Mouse (Mus musculus) liver, embryonic 15.5 days (tissue): ENCODE measurements around the gene Grhl1. TPM values are rescaled to one million over a fixed set of nuclear protein-coding genes. Genes with fewer than 3 reads are reported as not detected.
"Not testable (repeated sequence)": the region's sequence is repeated elsewhere in the genome, so short reads cannot be mapped to it uniquely, and the experiment has no call there.

ENCODE experiments used
- ATAC-seq: fragments of 200-750 bp; cut with Nextera tagmentation; 2 replicates; pipeline ENCODE4 v1.8.0; 2017; ENCODE audit warnings: moderate number of reproducible peaks, mild to moderate bottlenecking, moderate library complexity; ENCODE audit not compliant: insufficient read depth
- H3K27ac ChIP-seq: fragments of 300-500 bp; sonication (generic); replicated peaks from 2 replicates; pipeline ENCODE4 v1.5.1; 2015; ENCODE audit warnings: mild to moderate bottlenecking, inconsistent platforms
- H3K27me3 ChIP-seq: fragments of 300-500 bp; sonication (generic); 2 replicates; pipeline ENCODE4 v1.6.1; 2015; ENCODE audit warnings: mild to moderate bottlenecking, inconsistent platforms
- H3K36me3 ChIP-seq: fragments of 300-500 bp; sonication (generic); replicated peaks from 2 replicates; pipeline ENCODE4 v1.6.1; 2015; ENCODE audit warnings: moderate library complexity, mild to moderate bottlenecking, inconsistent platforms
- H3K4me1 ChIP-seq: fragments of 300-500 bp; sonication (generic); replicated peaks from 2 replicates; pipeline ENCODE4 v1.6.1; 2015; ENCODE audit warnings: inconsistent platforms
- H3K4me2 ChIP-seq: fragments of 300-500 bp; sonication (generic); 2 replicates; pipeline ENCODE4 v1.6.1; 2015; ENCODE audit warnings: moderate library complexity, mild to moderate bottlenecking, inconsistent platforms
- H3K4me3 ChIP-seq: fragments of 300-500 bp; sonication (generic); replicated peaks from 2 replicates; pipeline ENCODE4 v1.5.1; 2015; ENCODE audit warnings: mild to moderate bottlenecking, inconsistent platforms
- H3K9ac ChIP-seq: fragments of 300-500 bp; sonication (generic); 2 replicates; pipeline ENCODE4 v1.6.1; 2015; ENCODE audit warnings: moderate library complexity, mild to moderate bottlenecking, inconsistent platforms
- H3K9me3 ChIP-seq: fragments of 300-500 bp; sonication (generic); replicated peaks from 2 replicates; pipeline ENCODE4 v1.6.1; 2016; ENCODE audit warnings: inconsistent platforms
- WGBS: fragments of 180-500 bp; shearing (Covaris S2); methylation state at CpG from one replicate; pipeline ENCODE4 v1.1.7; 2015; ENCODE audit warnings: mixed read lengths; ENCODE audit not compliant: insufficient replicate concordance; 5-methylcytosine and 5-hydroxymethylcytosine counted together
- polyA plus RNA-seq: library from polyadenylated mRNA; unstranded; fragments of >200 nt; fragmentation: Nextera tagmentation; extraction: Ambion mirVana; gene quantifications from 2 replicates; pipeline ENCODE4 v1.2.1, GENCODE M21; 2015

Grhl1 gene
- polyA plus RNA-seq, 1 experiment from 2014 or later = 0.60 TPM

GRCm38 (mm10) chr12:24619436-24619835, 47.4 kb downstream of the Grhl1 start:
- Histone ChIP-seq H3K9ac (no peak overlapping the region), H3K4me3 (no peak overlapping the region), H3K27me3 (no peaks in the 10 kb centered on the region; the same call in 1 of the 2 replicates), H3K27ac (no peak overlapping the region), H3K4me1 (0 out of 2 replicates have a peak, but pooled peaks cover 4% of the 10 kb centered on the region), H3K4me2 (no peak overlapping the region), H3K9me3 (no peaks in the 10 kb centered on the region), H3K36me3 (no peaks in the 10 kb centered on the region)
- ATAC-seq = no peak
- WGBS = 56% methylated on average over 4 of the region's 4 CpGs

DNA sequence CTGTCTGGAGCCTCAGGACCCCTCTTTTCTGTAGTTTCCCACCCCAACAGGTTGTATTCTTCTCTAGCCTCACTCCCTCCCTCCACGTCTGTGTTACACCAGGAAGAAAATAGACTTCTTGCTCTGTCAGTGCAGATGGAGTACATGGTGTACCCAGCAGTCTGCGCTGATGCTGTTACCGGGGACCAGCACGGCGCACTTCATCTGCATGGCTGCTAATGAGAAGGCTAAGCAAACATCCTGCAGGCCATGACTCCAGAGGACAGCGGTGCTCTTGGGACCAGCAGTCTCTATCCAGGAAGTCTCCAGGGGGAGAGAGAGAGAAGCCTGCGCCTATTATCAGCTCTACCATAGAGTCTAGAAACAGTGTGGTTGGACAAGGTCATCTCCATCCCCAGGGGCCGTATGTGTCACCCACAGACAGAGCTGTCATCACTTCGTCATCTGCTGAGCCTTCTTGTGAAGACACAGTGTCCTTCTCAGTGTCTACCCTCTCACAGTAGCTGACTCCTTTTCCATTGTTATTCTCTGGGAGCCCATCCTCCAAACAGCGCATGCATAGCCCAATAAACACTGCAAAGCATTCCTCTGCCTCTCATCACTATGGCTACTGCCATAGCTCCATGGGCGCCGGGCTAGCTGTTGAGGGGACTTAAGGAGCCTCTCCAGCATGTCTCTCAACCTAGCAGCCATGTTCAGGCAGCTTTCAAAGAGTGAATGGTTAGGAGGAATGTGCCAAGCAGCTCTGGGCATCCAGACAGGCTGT, 51.6 kb downstream of the Grhl1 start:
- H3K4me1 ChIP-seq = no peaks in the 10 kb centered on the region
- no peak overlapping the region for H3K9ac ChIP-seq
- H3K27ac ChIP-seq = no peak overlapping the region
- no peaks in the 10 kb centered on the region; the same call in 1 of the 2 replicates for H3K27me3 ChIP-seq
- no peak overlapping the region for H3K4me3 ChIP-seq
- H3K9me3 ChIP-seq = no peaks in the 10 kb centered on the region
- no peaks in the 10 kb centered on the region for H3K36me3 ChIP-seq
- ATAC-seq = no peak
- no peak overlapping the region for H3K4me2 ChIP-seq
- WGBS = 68% methylated on average over 12 of the region's 12 CpGs

- H3K27ac ChIP-seq = no peak overlapping the region
- H3K4me2 ChIP-seq = no peak overlapping the region
- no peaks in the 10 kb centered on the region for H3K36me3 ChIP-seq
- peaks cover 11% of the 10 kb centered on the region for H3K4me1 ChIP-seq
- 79% methylated on average over 5 of the region's 5 CpGs for WGBS
- no peak for ATAC-seq
- no peaks in the 10 kb centered on the region; the same call in 1 of the 2 replicates for H3K27me3 ChIP-seq
- H3K9ac ChIP-seq = no peak overlapping the region
- no peak overlapping the region for H3K4me3 ChIP-seq
- no peaks in the 10 kb centered on the region for H3K9me3 ChIP-seq
Observed at GRCm38 (mm10) chr12:24626401-24626800, 54.3 kb downstream of the Grhl1 start.

DNA sequence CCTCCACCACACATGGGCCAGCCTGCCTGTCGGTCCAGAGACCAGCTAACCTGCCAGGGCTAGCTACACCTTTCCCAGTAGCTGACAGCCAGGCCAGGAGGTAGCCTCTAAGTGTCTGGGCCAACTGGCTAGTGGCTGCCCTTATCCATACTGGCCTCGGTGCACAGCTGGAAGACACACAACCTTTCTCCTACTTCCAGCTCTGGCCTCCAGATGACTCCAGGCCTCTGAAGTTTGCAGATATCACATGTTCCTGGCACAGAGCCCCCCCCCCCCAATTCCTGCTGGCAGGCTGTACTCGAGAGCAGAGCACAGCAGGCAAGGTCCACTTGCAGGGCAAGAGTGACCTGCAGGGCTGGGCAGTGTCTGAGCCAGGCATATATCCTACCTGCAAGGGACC, 55.1 kb downstream of the Grhl1 start:
- H3K9me3 ChIP-seq = no peaks in the 10 kb centered on the region
- H3K4me3 ChIP-seq = no peak overlapping the region
- no peak for ATAC-seq
- H3K9ac ChIP-seq = no peak overlapping the region
- no peak overlapping the region for H3K27ac ChIP-seq
- no peaks in the 10 kb centered on the region; the same call in 1 of the 2 replicates for H3K27me3 ChIP-seq
- peaks cover 11% of the 10 kb centered on the region for H3K4me1 ChIP-seq
- no peak overlapping the region for H3K4me2 ChIP-seq
- WGBS = 49% methylated on average over 3 of the region's 3 CpGs
- no peaks in the 10 kb centered on the region for H3K36me3 ChIP-seq

GRCm38 (mm10) chr12:24630220-24630619, 58.1 kb downstream of the Grhl1 start:
- Histone ChIP-seq H3K9me3 (no peaks in the 10 kb centered on the region), H3K27me3 (no peaks in the 10 kb centered on the region; the same call in 1 of the 2 replicates), H3K9ac (no peak overlapping the region), H3K4me2 (no peak overlapping the region), H3K27ac (no peak overlapping the region), H3K4me3 (no peak overlapping the region), H3K4me1 (peaks cover 40% of the 10 kb centered on the region), H3K36me3 (no peaks in the 10 kb centered on the region)
- WGBS = 43% methylated on average over 1 of the region's 1 CpGs
- ATAC-seq = no peak

GRCm38 (mm10) chr12:24632404-24632803, 60.3 kb downstream of the Grhl1 start:
- no peaks in the 10 kb centered on the region for H3K9me3 ChIP-seq
- WGBS = 55% methylated on average over 4 of the region's 4 CpGs
- no peak overlapping the region for H3K4me3 ChIP-seq
- no peaks in the 10 kb centered on the region for H3K36me3 ChIP-seq
- no peak for ATAC-seq
- no peaks in the 10 kb centered on the region for H3K27me3 ChIP-seq
- H3K4me2 ChIP-seq = no peak overlapping the region
- peaks cover 59% of the 10 kb centered on the region for H3K4me1 ChIP-seq
- H3K27ac ChIP-seq = no peak overlapping the region
- no peak overlapping the region for H3K9ac ChIP-seq

DNA sequence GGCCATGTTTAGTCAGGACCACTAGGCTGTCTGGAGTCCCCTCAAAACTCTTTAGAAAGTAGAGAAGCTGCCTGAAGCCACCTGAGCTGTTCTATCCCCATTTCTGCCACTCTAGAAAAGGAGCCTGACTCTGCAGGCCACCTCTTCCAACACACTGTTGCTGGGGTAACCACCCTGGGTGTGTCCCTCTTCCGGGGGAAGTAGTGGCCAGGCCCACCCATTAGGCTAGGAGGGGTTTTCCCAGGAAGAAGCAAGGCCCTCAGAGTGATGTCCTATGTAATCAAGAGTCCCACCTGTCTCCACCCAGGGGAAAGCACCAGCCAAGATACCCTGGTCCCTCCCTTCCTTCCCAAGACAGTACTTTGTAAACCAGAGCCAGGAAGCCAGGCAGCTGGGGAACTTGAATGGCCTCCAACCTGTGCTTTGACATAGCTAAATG, 61.7 kb downstream of the Grhl1 start:
- ATAC-seq = peak; percentile 86
- Histone ChIP-seq H3K9me3 (no peaks in the 10 kb centered on the region), H3K27me3 (no peaks in the 10 kb centered on the region), H3K27ac (peak overlapping the region; percentile 83), H3K4me3 (no peak overlapping the region), H3K4me1 (peaks cover 60% of the 10 kb centered on the region), H3K4me2 (peak overlapping the region; percentile 11; the same call in 1 of the 2 replicates), H3K36me3 (no peaks in the 10 kb centered on the region), H3K9ac (no peak overlapping the region)
- 3% methylated on average over 1 of the region's 1 CpGs for WGBS

GRCm38 (mm10) chr12:24634212-24634611, 62.1 kb downstream of the Grhl1 start:
- Histone ChIP-seq H3K9ac (no peak overlapping the region), H3K27ac (peak overlapping the region; percentile 83), H3K4me3 (no peak overlapping the region), H3K4me2 (peak overlapping the region; percentile 11; the same call in 1 of the 2 replicates), H3K9me3 (no peaks in the 10 kb centered on the region), H3K27me3 (no peaks in the 10 kb centered on the region), H3K4me1 (peaks cover 64% of the 10 kb centered on the region), H3K36me3 (no peaks in the 10 kb centered on the region)
- peak; percentile 71 for ATAC-seq
- WGBS = 28% methylated on average over 4 of the region's 4 CpGs

- Histone ChIP-seq H3K9ac (no peak overlapping the region), H3K4me1 (peaks cover 69% of the 10 kb centered on the region), H3K4me2 (0 out of 2 replicates have a peak overlapping the region, but pooled peaks have one; percentile 11), H3K4me3 (no peak overlapping the region), H3K27ac (peak overlapping the region; percentile 83), H3K9me3 (no peaks in the 10 kb centered on the region), H3K36me3 (no peaks in the 10 kb centered on the region), H3K27me3 (no peaks in the 10 kb centered on the region)
- ATAC-seq = no peak
- 73% methylated on average over 3 of the region's 3 CpGs for WGBS
Observed at GRCm38 (mm10) chr12:24634648-24635047, 62.6 kb downstream of the Grhl1 start.

DNA sequence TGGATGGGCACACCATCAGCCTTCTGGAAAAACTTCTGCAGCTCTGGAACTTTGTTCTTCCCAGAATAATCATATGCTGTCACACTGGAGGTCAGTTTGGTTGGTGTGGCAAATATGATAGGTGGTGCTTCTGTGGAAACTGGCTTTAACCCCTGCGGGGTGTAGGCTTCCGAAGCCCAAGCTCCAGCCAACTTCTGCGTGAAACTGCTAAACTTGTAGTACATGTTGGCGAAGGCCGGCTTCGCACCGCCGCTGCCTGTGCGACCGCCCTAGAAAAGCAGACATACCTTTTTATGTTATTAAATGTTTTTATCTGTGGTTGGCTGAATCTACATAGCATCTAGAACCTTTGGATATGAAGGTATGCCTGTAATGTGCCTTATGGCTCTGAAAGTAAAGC, 66.7 kb downstream of the Grhl1 start:
- WGBS = 91% methylated on average over 10 of the region's 10 CpGs
- H3K9ac ChIP-seq, H3K4me2 ChIP-seq, H3K27me3 ChIP-seq, H3K4me3 ChIP-seq, ATAC-seq, H3K9me3 ChIP-seq, H3K27ac ChIP-seq, H3K36me3 ChIP-seq: not testable (repeated sequence)
- H3K4me1 ChIP-seq = peaks cover 76% of the 10 kb centered on the region

- H3K36me3 ChIP-seq = no peaks in the 10 kb centered on the region
- no peak for ATAC-seq
- no peak overlapping the region for H3K4me2 ChIP-seq
- no peak overlapping the region for H3K4me3 ChIP-seq
- H3K9ac ChIP-seq = 0 out of 2 replicates have a peak overlapping the region, but pooled peaks have one; percentile 15
- no peaks in the 10 kb centered on the region for H3K27me3 ChIP-seq
- H3K9me3 ChIP-seq = no peaks in the 10 kb centered on the region
- 71% methylated on average over 4 of the region's 4 CpGs for WGBS
- H3K4me1 ChIP-seq = peaks cover 76% of the 10 kb centered on the region
- H3K27ac ChIP-seq = peak overlapping the region; percentile 94; the same call in 1 of the 2 replicates
Observed at GRCm38 (mm10) chr12:24642370-24642802, 70.3 kb downstream of the Grhl1 start.
